Mouse (Mus musculus): ENCODE data around the gene Uqcrfs1. TPM values are rescaled to one million over a fixed set of nuclear protein-coding genes. Genes with fewer than 3 reads are reported as not detected.
A peak's percentile ranks its signal among the peaks of the same experiment; 100 is the strongest.

The Uqcrfs1 gene
- 504 and 574 TPM in 2 replicates for polyA plus RNA-seq (2015; fragmentation: Nextera tagmentation; extraction: Ambion mirVana)

DNA sequence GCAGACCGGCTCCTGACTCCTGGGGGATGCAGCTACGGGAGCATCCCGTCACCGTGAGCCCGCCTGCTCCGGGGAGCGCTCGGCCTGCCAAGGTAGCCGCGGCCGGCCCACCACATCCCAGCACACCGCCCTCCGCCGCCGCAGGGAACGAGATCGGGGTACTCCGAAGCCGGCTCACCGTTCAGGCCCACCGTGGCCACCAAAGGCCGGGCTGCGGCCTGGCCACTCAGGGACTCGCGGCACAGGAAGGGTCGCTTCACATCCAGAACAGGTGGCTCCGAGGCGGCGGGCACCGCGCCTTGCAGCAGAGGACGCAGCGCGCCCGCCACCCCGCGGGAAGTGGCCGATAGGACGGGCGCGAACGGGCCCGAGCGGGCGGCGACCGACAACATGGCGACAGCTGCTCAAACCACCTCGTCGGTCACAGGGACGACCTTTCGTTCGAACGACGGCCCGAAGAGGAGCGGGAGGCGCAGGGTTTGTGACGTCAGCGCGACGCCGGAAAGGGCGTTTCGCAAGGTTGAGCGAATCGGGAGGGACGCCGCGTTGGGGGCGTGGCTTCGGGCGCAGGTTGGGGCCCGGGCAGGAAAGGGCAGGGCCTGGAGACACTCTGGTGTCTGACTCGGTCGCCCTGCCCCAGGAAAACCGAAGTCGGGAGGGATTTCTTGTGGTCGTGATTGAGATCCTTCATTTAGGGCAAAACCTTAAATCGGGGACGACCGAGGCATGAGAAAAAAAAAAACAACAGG, at the start of gene Uqcrfs1:
Gene Uqcrfs1 (minus strand): TSS at position 507 of the 749 bp plus-strand sequence.
- H3K9ac ChIP-seq = peak within 1 kb of the TSS; percentile 98
- H3K9me3 ChIP-seq = no peaks in the 10 kb centered on the region
- H3K4me3 ChIP-seq = peak within 1 kb of the TSS; percentile 97
- H3K36me3 ChIP-seq = peaks cover 11% of the 10 kb centered on the region
- peaks cover 23% of the 10 kb centered on the region for H3K4me1 ChIP-seq
- WGBS = under 1% methylated on average over 82 of the region's 82 CpGs
- H3K27ac ChIP-seq (replicated peaks) = peak within 1 kb of the TSS; percentile 85
- H3K4me2 ChIP-seq = peak within 1 kb of the TSS; percentile 91
- no peaks in the 10 kb centered on the region for H3K27me3 ChIP-seq (replicated peaks)
- ATAC-seq (ENCODE audit: extremely low read depth, insufficient number of reproducible peaks, low FRiP score, low TSS enrichment) = peak; percentile 94

DNA sequence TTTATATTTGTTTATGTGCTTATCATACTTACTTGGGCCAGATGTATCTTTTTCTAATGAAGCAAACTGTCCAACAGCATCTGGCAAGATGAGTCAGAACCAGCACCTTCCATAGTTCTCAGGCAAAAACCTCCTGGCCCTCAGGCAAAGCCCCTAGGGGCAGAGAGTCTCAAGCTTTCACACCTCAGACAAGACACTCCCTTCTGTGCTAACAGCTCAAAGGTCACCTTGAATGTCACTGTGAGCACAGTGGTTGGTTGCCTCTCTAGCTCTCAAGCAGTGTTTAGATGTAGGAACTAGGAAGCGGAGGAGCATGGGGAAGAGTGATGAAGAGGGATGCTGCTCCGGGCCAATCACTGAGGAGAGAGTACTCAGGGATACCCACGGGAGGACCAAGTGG, 40.6 kb upstream of the Uqcrfs1 start:
- Histone ChIP-seq H3K9me3 (no peaks in the 10 kb centered on the region), H3K9ac (no peak overlapping the region), H3K4me3 (no peak overlapping the region), H3K4me1 (no peaks in the 10 kb centered on the region), H3K27me3 (replicated peaks) (no peaks in the 10 kb centered on the region), H3K36me3 (no peaks in the 10 kb centered on the region), H3K27ac (replicated peaks) (no peak overlapping the region), H3K4me2 (no peak overlapping the region)
- ATAC-seq (ENCODE audit: extremely low read depth, insufficient number of reproducible peaks, low FRiP score, low TSS enrichment) = no peak
- WGBS = 76% methylated on average over 3 of the region's 3 CpGs

DNA sequence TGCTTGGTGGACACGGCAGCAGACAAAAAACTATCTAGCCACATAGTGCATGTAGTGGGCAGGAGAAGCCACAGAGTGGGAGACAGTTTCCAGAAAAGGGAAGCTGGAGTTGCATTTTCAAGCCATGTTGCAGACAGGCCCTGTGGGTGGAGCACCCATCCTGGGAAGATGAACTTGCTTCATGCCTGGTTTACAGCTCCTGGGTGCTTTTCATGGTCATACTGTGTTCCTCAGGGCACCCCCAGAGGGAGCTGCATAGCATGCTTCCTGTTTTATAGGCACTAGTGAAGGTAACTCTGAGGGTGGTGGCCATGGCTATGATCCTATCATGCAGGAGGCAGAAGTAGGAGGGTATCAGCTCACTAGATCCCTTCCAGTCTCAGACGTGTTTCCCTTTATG, 37.4 kb upstream of the Uqcrfs1 start:
- Histone ChIP-seq H3K9ac (no peak overlapping the region), H3K27me3 (replicated peaks) (no peaks in the 10 kb centered on the region), H3K9me3 (no peaks in the 10 kb centered on the region), H3K4me3 (no peak overlapping the region), H3K27ac (replicated peaks) (no peak overlapping the region), H3K36me3 (no peaks in the 10 kb centered on the region), H3K4me2 (no peak overlapping the region), H3K4me1 (no peaks in the 10 kb centered on the region)
- WGBS = 73% methylated on average over 2 of the region's 2 CpGs
- ATAC-seq (ENCODE audit: extremely low read depth, insufficient number of reproducible peaks, low FRiP score, low TSS enrichment) = no peak

DNA sequence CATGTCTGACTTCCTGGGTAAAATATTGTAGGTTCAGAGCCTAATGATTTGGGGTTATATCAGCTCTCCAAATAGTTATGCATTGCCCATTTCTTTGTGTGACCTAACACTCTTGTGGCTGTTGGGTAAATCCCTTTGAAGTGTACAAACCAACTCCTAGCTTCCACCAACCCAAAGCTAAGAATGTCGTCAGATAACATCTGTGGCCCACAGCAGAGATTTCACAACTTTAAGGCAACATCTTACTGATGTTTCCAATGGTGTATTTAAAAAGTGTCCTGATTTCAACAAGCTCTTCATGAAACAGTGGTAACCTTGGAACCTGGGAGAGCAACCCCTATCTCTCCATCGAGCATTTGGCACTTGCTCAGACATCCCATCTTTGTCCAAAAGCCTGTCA, 33.6 kb upstream of the Uqcrfs1 start:
- H3K36me3 ChIP-seq = no peaks in the 10 kb centered on the region
- H3K9ac ChIP-seq = no peak overlapping the region
- no peak overlapping the region for H3K4me2 ChIP-seq
- WGBS = 49% methylated on average over 2 of the region's 2 CpGs
- no peaks in the 10 kb centered on the region for H3K4me1 ChIP-seq
- H3K27me3 ChIP-seq (replicated peaks) = no peaks in the 10 kb centered on the region
- H3K4me3 ChIP-seq = no peak overlapping the region
- H3K27ac ChIP-seq (replicated peaks) = no peak overlapping the region
- H3K9me3 ChIP-seq = no peaks in the 10 kb centered on the region
- ATAC-seq (ENCODE audit: extremely low read depth, insufficient number of reproducible peaks, low FRiP score, low TSS enrichment) = no peak

DNA sequence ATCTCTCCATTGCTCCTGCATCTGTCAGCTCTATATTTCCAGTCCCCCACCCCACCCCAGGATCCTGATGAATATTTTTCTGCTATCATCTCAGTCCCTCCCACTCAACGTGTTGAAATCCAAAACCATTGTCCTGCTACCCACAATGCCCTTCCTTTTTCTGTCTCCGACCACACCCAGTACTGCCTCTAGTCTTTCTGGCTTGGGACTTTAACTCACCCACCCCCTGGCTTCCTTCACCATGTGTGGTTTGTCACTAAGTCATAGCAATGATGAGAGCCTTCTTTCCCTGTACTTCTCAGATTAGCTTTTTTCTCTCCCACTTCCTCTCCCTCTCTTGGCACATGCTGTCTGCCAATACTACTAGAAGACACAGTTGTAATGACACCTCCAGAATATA, 31.7 kb upstream of the Uqcrfs1 start:
- no peak overlapping the region for H3K4me3 ChIP-seq
- no peak for ATAC-seq (ENCODE audit: extremely low read depth, insufficient number of reproducible peaks, low FRiP score, low TSS enrichment)
- WGBS = 63% methylated on average over 2 of the region's 2 CpGs

DNA sequence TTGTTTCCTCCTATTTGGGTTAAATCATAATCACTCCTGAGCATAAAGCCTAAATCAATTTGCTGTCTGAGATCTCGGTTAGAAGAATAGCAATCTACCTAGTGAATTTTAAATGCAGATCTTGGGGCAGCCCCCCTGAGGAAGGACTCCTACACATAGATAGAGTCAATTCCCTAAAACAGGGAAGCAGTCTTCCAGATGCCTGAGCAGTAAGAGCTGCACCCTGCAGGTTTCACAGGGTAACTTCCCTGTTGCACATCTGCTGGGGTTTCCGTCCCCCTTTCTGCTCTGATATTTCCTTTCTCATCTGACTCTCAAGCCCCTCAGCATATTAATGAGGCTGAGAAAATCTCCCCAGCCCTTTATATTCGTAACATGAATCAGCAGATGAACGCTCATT, 27.8 kb upstream of the Uqcrfs1 start:
- Histone ChIP-seq H3K36me3 (no peaks in the 10 kb centered on the region), H3K9me3 (no peaks in the 10 kb centered on the region), H3K27me3 (replicated peaks) (no peaks in the 10 kb centered on the region), H3K4me2 (no peak overlapping the region), H3K4me3 (no peak overlapping the region), H3K27ac (replicated peaks) (no peak overlapping the region), H3K9ac (no peak overlapping the region), H3K4me1 (no peaks in the 10 kb centered on the region)
- no peak for ATAC-seq (ENCODE audit: extremely low read depth, insufficient number of reproducible peaks, low FRiP score, low TSS enrichment)
- WGBS = 73% methylated on average over 4 of the region's 4 CpGs

More for the DNA sequence above, 31.7 kb upstream of the Uqcrfs1 start:
- no peaks in the 10 kb centered on the region for H3K9me3 ChIP-seq
- H3K9ac ChIP-seq = no peak overlapping the region
- H3K4me2 ChIP-seq = no peak overlapping the region
- H3K4me1 ChIP-seq = no peaks in the 10 kb centered on the region
- no peak overlapping the region for H3K27ac ChIP-seq (replicated peaks)
- no peaks in the 10 kb centered on the region for H3K36me3 ChIP-seq
- no peaks in the 10 kb centered on the region for H3K27me3 ChIP-seq (replicated peaks)

DNA sequence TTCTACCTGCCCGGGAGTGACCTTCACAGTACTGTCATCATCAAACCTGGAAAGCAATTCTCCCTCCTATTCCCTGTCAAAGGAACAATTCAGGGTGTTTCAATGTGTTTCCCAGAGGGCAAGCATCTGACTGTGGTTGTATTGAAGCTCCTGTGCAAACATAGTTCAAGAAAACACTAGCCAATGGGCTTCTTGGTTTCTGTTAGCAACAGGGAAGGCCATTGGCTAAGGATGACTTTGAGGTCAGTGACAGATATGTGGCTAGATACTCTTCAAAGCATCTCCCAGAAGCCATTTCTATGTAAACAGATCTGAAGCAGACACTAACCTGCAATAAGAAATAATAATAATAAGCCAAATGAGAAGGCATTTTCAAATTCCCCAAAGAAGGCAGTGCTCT, 25.0 kb upstream of the Uqcrfs1 start:
- Histone ChIP-seq H3K4me1 (no peaks in the 10 kb centered on the region), H3K4me2 (no peak overlapping the region), H3K4me3 (no peak overlapping the region), H3K27me3 (replicated peaks) (no peaks in the 10 kb centered on the region), H3K27ac (replicated peaks) (no peak overlapping the region), H3K36me3 (no peaks in the 10 kb centered on the region), H3K9me3 (no peaks in the 10 kb centered on the region), H3K9ac (no peak overlapping the region)
- no peak for ATAC-seq (ENCODE audit: extremely low read depth, insufficient number of reproducible peaks, low FRiP score, low TSS enrichment)
- WGBS = 68% methylated on average over 1 of the region's 1 CpGs

DNA sequence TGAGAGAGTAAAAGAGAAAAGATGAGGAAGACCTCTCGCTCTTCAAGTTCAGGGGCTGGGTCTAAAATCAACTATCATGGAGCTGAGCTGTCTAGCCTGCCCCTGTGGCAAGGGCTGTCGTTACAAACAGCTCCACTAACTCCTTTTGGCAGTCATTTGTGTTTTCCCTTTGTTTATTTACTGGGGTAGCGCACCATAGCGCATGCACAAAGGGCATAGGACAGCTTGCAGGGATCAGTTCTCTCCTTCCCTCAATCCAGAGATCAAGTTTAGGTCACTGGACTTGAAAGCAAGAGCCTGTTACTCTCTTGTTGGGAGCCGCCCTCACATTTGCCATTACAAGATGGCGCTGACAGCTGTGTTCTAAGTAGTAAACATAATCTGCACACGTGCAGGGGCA, 22.4 kb upstream of the Uqcrfs1 start:
- H3K4me1 ChIP-seq = no peaks in the 10 kb centered on the region
- whole genome bisulfite sequencing = 71% methylated on average over 7 of the region's 7 CpGs
- no peak overlapping the region for H3K9ac ChIP-seq
- no peak overlapping the region for H3K27ac ChIP-seq (replicated peaks)
- no peaks in the 10 kb centered on the region for H3K36me3 ChIP-seq
- H3K9me3 ChIP-seq = no peaks in the 10 kb centered on the region
- H3K4me2 ChIP-seq = no peak overlapping the region
- H3K27me3 ChIP-seq (replicated peaks) = no peaks in the 10 kb centered on the region
- H3K4me3 ChIP-seq = no peak overlapping the region
- no peak for ATAC-seq (ENCODE audit: extremely low read depth, insufficient number of reproducible peaks, low FRiP score, low TSS enrichment)

DNA sequence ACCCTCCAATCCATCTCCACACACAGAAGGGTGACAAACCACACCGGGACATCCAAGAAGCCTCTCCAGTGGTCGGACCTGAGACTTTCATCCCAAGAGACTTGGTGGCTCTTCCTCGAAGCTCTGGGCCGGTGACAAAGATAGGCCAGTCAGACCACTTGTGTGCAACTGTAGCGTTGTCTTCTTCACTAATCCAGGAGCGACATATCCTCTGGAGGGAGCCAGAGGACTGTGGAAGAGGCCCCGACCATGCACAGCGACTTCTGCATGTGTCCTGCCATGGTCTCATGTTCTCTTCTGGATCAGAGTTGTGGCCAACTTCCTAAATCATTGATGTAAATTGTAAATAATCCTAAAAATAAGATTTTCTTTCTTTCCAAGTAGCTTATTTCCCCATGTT, 21.6 kb upstream of the Uqcrfs1 start:
- Histone ChIP-seq H3K9ac (no peak overlapping the region), H3K4me3 (no peak overlapping the region), H3K4me2 (no peak overlapping the region), H3K36me3 (no peaks in the 10 kb centered on the region), H3K9me3 (no peaks in the 10 kb centered on the region), H3K27me3 (replicated peaks) (no peaks in the 10 kb centered on the region), H3K27ac (replicated peaks) (no peak overlapping the region), H3K4me1 (no peaks in the 10 kb centered on the region)
- 45% methylated on average over 8 of the region's 8 CpGs for WGBS
- no peak for ATAC-seq (ENCODE audit: extremely low read depth, insufficient number of reproducible peaks, low FRiP score, low TSS enrichment)

DNA sequence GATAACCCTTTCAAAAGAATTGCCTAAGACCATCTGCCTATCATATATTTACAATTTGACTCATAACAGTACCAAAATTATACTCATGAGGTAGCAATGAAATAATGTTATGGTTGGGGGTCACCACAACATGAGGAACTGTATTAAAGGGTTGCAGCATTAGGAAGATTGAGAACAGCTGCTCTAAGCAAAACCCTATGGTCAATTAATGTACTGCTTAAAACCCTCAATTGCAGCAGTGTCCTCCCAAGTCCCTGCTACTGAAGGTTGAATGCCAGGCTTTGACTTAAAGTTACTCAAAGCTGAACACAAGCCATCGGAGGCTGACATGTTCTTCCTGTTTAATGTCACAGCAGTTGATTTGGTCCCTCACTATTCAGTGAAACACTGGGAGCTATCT, 15.4 kb upstream of the Uqcrfs1 start:
- ATAC-seq (ENCODE audit: extremely low read depth, insufficient number of reproducible peaks, low FRiP score, low TSS enrichment) = no peak
- H3K4me3 ChIP-seq = no peak overlapping the region
- no peak overlapping the region for H3K9ac ChIP-seq
- WGBS = 74% methylated on average over 1 of the region's 1 CpGs
- no peaks in the 10 kb centered on the region for H3K4me1 ChIP-seq
- H3K27ac ChIP-seq (replicated peaks) = no peak overlapping the region
- no peaks in the 10 kb centered on the region for H3K36me3 ChIP-seq
- H3K4me2 ChIP-seq = no peak overlapping the region
- H3K9me3 ChIP-seq = no peaks in the 10 kb centered on the region
- no peaks in the 10 kb centered on the region; the same call in 1 of the 2 replicates for H3K27me3 ChIP-seq (replicated peaks)

DNA sequence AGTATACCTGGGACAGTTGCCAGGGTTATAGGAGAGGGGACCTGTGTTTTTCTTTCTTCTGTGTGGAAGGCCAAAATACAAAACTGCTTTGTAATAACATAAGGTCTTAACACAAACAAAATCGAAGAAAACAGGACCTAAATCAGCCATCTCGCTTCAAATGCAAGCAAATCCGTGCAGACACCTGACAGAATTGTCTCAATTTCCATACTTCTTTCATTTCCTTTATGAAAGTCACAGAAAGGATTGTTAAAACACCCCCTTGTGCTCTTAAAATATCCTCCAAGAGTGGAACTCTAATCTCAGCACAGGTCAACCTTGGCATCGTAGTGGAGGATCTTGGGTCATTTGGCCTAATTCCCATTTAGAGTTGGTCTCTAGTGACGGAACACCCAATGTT, 14.9 kb upstream of the Uqcrfs1 start:
- H3K27ac ChIP-seq (replicated peaks) = no peak overlapping the region
- H3K4me1 ChIP-seq = no peaks in the 10 kb centered on the region
- H3K27me3 ChIP-seq (replicated peaks) = no peaks in the 10 kb centered on the region; the same call in 1 of the 2 replicates
- H3K4me3 ChIP-seq = no peak overlapping the region
- H3K36me3 ChIP-seq = no peaks in the 10 kb centered on the region
- no peaks in the 10 kb centered on the region for H3K9me3 ChIP-seq
- WGBS = 81% methylated on average over 5 of the region's 5 CpGs
- no peak for ATAC-seq (ENCODE audit: extremely low read depth, insufficient number of reproducible peaks, low FRiP score, low TSS enrichment)
- H3K9ac ChIP-seq = no peak overlapping the region
- no peak overlapping the region for H3K4me2 ChIP-seq

DNA sequence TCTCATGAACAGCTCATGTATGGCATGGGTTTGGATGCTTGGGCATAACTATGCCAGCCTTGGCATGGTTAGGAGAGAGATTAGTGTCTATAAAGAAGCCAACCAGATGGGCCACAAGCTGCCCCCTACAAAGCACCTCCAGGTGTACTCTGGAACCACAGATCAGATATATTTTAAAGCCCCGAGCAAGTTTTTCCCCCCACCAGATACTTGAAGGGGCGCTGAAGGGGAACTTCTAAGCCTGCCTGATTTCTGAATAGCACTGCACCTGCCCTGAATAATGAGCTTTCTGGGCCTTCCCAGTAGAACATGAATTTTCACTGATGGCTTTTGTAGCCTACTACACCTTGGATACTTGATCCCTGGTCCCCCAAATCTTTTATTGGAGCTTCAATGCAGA, 12.6 kb upstream of the Uqcrfs1 start:
- 69% methylated on average over 2 of the region's 2 CpGs for WGBS
- Histone ChIP-seq H3K4me3 (no peak overlapping the region), H3K4me2 (no peak overlapping the region), H3K9ac (no peak overlapping the region), H3K27me3 (replicated peaks) (no peaks in the 10 kb centered on the region; the same call in 1 of the 2 replicates), H3K4me1 (no peaks in the 10 kb centered on the region), H3K27ac (replicated peaks) (no peak overlapping the region), H3K36me3 (no peaks in the 10 kb centered on the region), H3K9me3 (no peaks in the 10 kb centered on the region)
- ATAC-seq (ENCODE audit: extremely low read depth, insufficient number of reproducible peaks, low FRiP score, low TSS enrichment) = no peak
